Mouse (Mus musculus) bone marrow macrophage, adult 2 months (primary cell): ENCODE results near the gene Usp45. TPM values are rescaled to one million over a fixed set of nuclear protein-coding genes. Genes with fewer than 3 reads are reported as not detected.

ENCODE experiments used
- H3K27ac ChIP-seq: 2 replicates; pipeline ENCODE4 v1.5.1; 2012; ENCODE audit warnings: low read depth, low read length; ENCODE audit not compliant: insufficient read depth
- H3K4me1 ChIP-seq: 2 replicates; pipeline ENCODE4 v1.6.1; 2012; ENCODE audit warnings: low read length; ENCODE audit not compliant: control insufficient read depth, insufficient read depth
- H3K4me3 ChIP-seq: 2 replicates; pipeline ENCODE4 v1.5.1; 2012; ENCODE audit warnings: mild to moderate bottlenecking, low read length, moderate library complexity; ENCODE audit not compliant: insufficient read depth
- CTCF ChIP-seq: IDR thresholded peaks from 2 replicates; pipeline ENCODE4 v1.5.1; 2012; ENCODE audit warnings: low read depth, mild to moderate bottlenecking, low read length, moderate library complexity
- POLR2A ChIP-seq: IDR thresholded peaks from 2 replicates; pipeline ENCODE4 v1.6.1; 2012; ENCODE audit warnings: mild to moderate bottlenecking, low read depth, low read length, borderline replicate concordance
- polyA plus RNA-seq: library from polyadenylated mRNA; stranded (reverse); fragments of >200 nt; gene quantifications from 2 replicates; pipeline ENCODE4 v1.2.4, GENCODE M21; 2012; ENCODE audit not compliant: missing spikeins, insufficient read depth, insufficient read length

Usp45 gene
- polyA plus RNA-seq, 1 experiment: 23.0 TPM

DNA sequence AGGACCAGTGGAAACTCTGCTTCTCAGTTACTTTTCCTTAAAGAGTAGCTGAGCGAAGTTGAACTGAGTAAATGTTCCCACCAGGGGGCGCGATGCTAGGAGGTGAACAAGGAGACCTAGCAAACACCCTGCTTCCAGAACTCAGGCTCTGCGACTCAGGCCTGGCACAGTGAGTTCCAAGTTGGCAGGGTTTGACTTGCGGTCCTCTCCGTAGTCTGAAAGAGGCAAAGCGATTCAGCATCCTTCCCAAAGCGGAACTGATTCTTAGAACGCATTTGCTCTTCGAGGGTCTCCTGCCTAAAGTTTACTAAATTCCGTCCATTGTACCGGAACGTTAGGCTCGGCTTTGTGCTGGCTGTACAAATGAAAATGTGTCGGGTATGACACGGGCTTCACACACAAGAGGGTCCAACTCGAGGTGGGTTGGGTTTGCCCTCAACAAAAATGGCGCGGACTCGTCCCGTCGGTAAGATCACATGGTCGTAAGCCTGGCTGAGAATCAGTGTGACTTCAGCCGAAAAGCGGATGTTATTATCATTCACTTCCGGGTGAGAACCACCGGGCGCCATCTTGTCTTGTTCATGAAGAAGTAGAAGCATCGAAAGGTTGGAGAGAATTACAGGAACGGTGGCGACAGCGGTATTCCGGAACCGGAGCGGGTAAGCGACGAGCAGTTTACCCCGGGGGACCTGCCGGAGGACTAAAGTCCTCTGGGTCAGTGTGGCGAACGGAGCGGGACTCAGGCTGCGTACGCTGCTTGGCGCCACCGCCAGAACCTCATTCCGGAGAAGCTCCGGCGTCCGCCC lies 80.7 kb downstream of the Usp45 start, which contains the start of gene Pnisr:
TSS of gene Pnisr (plus strand) at position 103 of the 806 bp plus-strand sequence.
- Histone ChIP-seq H3K4me3 (peak within 1 kb of the TSS; percentile 89), H3K4me1 (peaks cover 20% of the 10 kb centered on the region), H3K27ac (peak within 1 kb of the TSS; percentile 98)
- TF ChIP-seq CTCF (peak; percentile 62), POLR2A (no peak)

DNA sequence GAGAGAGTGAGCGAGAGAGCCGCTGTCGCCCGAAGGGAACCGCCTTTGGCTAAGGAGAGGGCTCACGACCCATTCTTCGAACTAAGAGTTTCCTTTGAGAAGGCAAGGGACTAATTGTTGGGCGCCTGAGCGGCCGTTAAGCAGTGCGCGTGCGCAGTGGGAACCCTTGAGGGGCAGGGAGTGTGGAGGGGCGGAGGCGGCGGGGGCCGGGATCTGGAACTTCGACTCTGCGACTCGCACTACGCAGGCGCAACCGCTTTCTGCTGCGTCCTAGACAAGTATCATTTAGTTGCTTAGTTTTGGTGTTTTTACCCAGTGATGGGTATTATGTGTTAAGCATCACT lies 81.3 kb downstream of the Usp45 start:
- H3K4me1 ChIP-seq: peaks cover 20% of the 10 kb centered on the region

DNA sequence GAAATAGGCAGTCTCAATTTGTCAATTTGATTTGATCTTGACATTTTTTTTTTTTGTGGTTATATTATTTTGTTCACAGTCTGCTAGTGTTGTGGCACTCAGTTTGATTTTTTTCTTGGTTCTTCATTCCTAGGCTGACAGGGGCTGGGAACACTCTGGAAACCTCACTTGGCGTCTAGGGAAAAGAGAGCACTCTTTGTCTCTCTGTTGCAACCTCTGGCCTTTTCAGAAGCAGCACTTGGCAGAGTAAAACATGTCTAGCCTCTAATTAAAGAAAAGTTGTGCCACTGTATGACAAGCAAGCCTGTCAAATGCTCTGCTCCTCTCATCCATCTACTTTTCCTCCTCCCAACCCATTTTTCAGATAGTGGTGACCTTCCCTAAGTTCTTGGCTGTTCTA lies 90.5 kb downstream of the Usp45 start:
- no peak overlapping the region for H3K27ac ChIP-seq
- no peak overlapping the region for H3K4me3 ChIP-seq
- H3K4me1 ChIP-seq: no peaks in the 10 kb centered on the region
- no peak for TF ChIP-seq CTCF

More for the DNA sequence above, 81.3 kb downstream of the Usp45 start:
- peak overlapping the region; percentile 89 for H3K4me3 ChIP-seq
- H3K27ac ChIP-seq: peak overlapping the region; percentile 95
- TF ChIP-seq CTCF (no peak), POLR2A (no peak)

DNA sequence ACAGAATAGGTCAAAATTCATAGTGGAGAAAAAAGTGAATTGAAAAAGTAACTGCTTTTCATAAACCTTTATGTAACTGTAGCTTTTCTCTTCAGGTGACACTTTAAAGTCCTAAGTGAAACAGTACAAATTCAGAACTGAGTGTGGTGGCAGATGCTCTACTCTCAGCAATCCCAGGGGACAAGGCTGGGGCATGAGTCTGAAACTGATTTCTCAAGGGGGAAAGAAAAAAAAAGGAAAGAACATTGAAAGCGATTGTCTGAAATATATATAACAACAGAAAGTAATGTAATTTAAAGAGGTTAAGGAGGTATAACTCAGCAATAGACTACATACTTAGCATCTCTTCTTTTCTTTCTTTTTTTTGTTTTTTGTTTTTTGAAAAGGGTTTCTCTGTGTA lies 98.3 kb downstream of the Usp45 start:
- H3K4me3 ChIP-seq: no peak overlapping the region
- TF ChIP-seq CTCF (no peak), POLR2A (no peak)
- H3K4me1 ChIP-seq: no peaks in the 10 kb centered on the region
- H3K27ac ChIP-seq: no peak overlapping the region

DNA sequence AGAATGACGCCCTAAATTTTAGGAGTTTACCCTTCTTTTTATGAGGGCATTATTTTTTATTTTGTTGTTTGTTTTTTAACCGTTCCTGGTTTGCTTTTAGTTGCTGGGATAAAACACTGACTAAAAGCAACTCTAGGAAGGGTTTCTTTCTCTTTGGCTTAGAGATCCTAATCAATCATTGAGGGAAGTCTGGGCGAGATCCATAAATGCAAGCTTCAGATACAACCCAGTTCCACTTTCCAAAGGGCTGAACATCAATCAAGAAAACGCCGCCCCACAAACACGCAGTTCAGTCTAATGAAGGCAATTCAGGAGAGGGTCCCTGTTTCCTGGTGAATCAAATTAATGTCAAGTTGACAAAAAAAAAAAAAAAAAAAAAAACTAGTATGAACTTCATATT lies 111.8 kb downstream of the Usp45 start:
- TF ChIP-seq POLR2A (no peak), CTCF (no peak)
- Histone ChIP-seq H3K4me3 (peak overlapping the region; percentile 78), H3K27ac (no peak overlapping the region), H3K4me1 (peaks cover 3% of the 10 kb centered on the region; the same call in 1 of the 2 replicates)

DNA sequence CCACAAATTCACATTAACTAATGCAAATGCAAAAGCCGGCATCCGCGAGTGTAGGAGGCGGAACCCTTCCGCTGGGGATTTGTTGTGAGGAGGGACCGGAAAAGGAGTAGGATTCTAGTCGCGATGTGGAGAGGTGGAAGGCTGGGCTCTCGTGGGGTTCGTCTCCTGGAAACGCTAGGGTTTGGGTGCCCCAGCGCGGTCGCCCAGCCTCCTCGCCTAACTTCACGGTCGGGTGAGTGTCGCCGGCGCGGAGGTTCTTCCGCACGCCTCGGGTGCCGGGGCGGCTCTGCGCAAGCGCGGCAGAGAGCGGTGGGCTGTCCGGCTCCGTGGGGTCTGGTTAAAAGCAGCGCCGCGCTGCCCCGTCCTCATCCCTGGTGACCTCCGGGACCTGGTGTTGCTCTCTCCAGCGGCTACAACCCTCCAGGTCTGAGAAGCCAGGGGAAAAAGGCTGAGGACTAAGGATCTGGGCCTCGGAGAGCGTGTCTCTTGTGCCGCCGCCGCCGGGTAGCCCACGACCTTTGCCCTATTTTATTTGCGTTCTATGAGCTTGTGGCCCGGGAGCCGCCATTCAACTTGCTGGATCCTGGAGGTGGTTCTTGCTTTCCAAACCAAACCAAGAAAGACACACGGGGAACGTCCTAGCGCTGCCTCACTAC lies 112.7 kb downstream of the Usp45 start, which contains the start of gene Coq3:
TSS of gene Coq3 (plus strand) at position 109 of the 656 bp plus-strand sequence.
- peaks cover 3% of the 10 kb centered on the region; the same call in 1 of the 2 replicates for H3K4me1 ChIP-seq
- peak within 1 kb of the TSS; percentile 75 for H3K27ac ChIP-seq
- no peak; the same call in 1 of the 2 replicates for TF ChIP-seq POLR2A
- TF ChIP-seq CTCF: no peak
- peak within 1 kb of the TSS; percentile 78 for H3K4me3 ChIP-seq

DNA sequence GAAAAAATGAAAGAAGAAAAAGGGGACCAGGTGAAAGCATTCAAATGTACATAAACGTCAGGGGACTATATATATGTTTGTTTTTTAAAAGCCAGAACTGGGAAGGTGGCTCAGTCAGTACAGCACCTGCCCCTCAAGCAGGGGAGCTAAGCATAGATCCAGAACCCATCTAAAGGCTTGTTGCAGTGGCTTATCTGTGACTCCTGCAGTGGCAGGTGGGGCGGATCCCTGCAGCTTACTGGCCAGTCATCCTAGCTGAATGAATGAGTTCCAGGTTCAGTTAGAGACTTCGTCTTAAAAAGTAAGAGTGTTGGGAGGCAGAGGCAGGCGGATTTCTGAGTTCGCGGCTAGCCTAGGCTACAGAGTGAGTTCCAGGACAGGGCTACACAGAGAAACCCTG lies 115.8 kb downstream of the Usp45 start:
- Histone ChIP-seq H3K27ac (no peak overlapping the region), H3K4me3 (no peak overlapping the region), H3K4me1 (peaks cover 3% of the 10 kb centered on the region; the same call in 1 of the 2 replicates)
- TF ChIP-seq POLR2A (no peak), CTCF (no peak)

DNA sequence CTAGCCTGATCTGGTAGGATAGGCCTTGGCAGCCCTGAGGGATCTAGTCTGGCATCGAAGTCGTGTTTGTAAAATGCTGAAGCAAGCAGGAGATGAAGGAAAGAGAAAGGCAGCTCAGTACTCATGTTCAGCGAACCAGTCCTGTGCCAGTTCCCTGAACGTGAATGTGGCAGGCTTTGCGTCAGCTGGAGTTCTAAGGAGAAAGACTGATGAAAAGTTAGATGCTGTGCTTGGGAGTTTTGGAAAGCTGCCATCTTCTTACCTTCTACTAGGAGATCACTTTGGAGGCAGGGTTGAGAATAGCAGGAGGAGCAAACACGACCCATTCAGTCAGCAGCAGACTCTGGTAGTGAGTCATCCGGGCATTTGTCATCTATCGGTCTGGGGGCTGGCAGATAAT lies 118.9 kb downstream of the Usp45 start:
- H3K4me3 ChIP-seq: no peak overlapping the region
- no peak overlapping the region for H3K27ac ChIP-seq
- H3K4me1 ChIP-seq: peaks cover 2% of the 10 kb centered on the region; the same call in 1 of the 2 replicates
- TF ChIP-seq POLR2A (no peak), CTCF (no peak)

Other genes starting within 250 kb of the Usp45 start
- 0.32 TPM in 1 of 2 replicates, not detected in the other for gene Prdm13, start 81.2 kb upstream of the Usp45 start, polyA plus RNA-seq
- gene Ccnc, start 39.5 kb upstream of the Usp45 start, polyA plus RNA-seq: 27.5 and 27.8 TPM in 2 replicates
- 19.6 and 22.4 TPM in 2 replicates for gene Tstd3, start 56 bp downstream of the Usp45 start, polyA plus RNA-seq
- gene Pnisr, start 80.4 kb downstream of the Usp45 start, polyA plus RNA-seq: 203 and 253 TPM in 2 replicates
- 5.4 and 6.0 TPM in 2 replicates for gene Coq3, start 112.5 kb downstream of the Usp45 start, polyA plus RNA-seq
- gene Faxc, start 164.2 kb downstream of the Usp45 start, polyA plus RNA-seq: not detected in 2 replicates